Mouse (Mus musculus): ENCODE results near the gene Eif4enif1. TPM values are rescaled to one million over a fixed set of nuclear protein-coding genes. Genes with fewer than 3 reads are reported as not detected.

Gene Eif4enif1
- total and polyA plus RNA-seq, 3 experiments, result 42.8 to 235 (median 103) TPM

DNA sequence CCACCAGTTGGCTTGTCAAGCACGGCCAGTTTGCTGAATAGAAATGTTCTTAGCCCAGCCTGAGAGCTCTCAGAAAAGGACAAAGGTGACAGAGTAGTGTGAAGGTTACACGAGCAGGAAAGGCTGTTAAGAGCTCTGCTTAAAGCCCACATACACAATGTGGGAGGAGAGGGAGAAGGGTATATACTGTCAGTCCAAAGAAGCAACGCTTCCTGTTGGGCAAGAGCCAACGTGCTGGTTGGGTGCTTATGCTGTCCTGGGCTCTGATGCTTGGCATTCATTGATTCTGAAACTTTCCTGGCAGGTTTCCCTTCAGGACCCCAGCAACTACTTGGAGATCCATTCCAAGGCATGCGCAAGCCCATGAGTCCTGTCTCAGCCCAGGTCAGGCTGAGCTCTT is 33.1 kb downstream of the Eif4enif1 start:
- H3K27me3 ChIP-seq (ENCODE audit: control insufficient read depth in 1 of 2, insufficient read depth in 2 of 2, low read length in 2 of 2), result no peaks in the 10 kb centered on the region
- H3K9me3 ChIP-seq (replicated peaks; ENCODE audit: insufficient read depth, low read length), result no peaks in the 10 kb centered on the region
- H3K9ac ChIP-seq (ENCODE audit: control insufficient read depth, low read depth, low read length, poor library complexity, severe bottlenecking), result no peak overlapping the region
- H3K36me3 ChIP-seq (ENCODE audit: control insufficient read depth in 1 of 2, insufficient read depth in 2 of 2, low read length in 2 of 2), result peaks cover 0 to 52% of the 10 kb centered on the region in 2 experiments; a peak in 2 of 4 replicates
- no peak for DNase-seq (ENCODE audit: low read depth, low spot score)
- H3K4me3 ChIP-seq (ENCODE audit: control insufficient read depth in 1 of 2, insufficient read depth in 1 of 2, low read depth in 2 of 2, low read length in 2 of 2), result no peak overlapping the region
- H3K79me2 ChIP-seq (ENCODE audit: control insufficient read depth, insufficient read depth, low read length, poor library complexity), result no peaks in the 10 kb centered on the region
- TF ChIP-seq ZNF384 (IDR thresholded peaks at IDR 0.05; ENCODE audit: low read depth, low read length) (no peak), POLR2A (IDR thresholded peaks at IDR 0.05; ENCODE audit: control insufficient read depth in 1 of 2, insufficient read depth in 1 of 2, low read depth in 1 of 2, low read length in 2 of 2, poor library complexity in 1 of 2) (0 out of 4 replicates have a peak, but pooled peaks of 1 of the 2 experiments have one; percentile 25)
- H3K27ac ChIP-seq (ENCODE audit: control insufficient read depth, low read depth, low read length), result no peak overlapping the region
- H3K4me1 ChIP-seq (ENCODE audit: control insufficient read depth in 1 of 2, insufficient read depth in 2 of 2, low read length in 2 of 2), result no peaks in the 10 kb centered on the region

DNA sequence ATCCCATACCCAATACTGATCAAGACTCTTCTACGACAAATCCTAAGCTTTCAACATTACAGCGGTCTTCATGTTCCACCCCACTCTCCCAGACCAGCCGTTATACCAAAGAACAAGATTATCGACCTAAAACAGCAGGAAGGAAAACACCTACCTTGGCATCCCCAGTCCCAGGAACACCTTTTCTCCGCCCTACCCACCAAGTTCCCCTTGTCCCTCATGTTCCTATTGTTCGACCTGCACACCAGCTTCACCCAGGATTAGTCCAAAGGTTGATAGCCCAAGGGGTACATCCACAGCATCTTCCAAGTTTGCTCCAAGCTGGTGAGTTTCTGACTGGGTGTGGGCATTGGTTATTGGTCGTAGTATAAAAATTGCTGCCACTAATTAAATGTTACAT is 40.2 kb downstream of the Eif4enif1 start:
- no peak overlapping the region for H3K4me3 ChIP-seq (ENCODE audit: control insufficient read depth in 1 of 2, insufficient read depth in 1 of 2, low read depth in 2 of 2, low read length in 2 of 2)
- no peak overlapping the region for H3K27ac ChIP-seq (ENCODE audit: control insufficient read depth, low read depth, low read length)
- no peaks in the 10 kb centered on the region for H3K9me3 ChIP-seq (replicated peaks; ENCODE audit: insufficient read depth, low read length)
- no peaks in the 10 kb centered on the region for H3K79me2 ChIP-seq (ENCODE audit: control insufficient read depth, insufficient read depth, low read length, poor library complexity)
- H3K9ac ChIP-seq (ENCODE audit: control insufficient read depth, low read depth, low read length, poor library complexity, severe bottlenecking), result no peak overlapping the region
- no peaks in the 10 kb centered on the region for H3K4me1 ChIP-seq (ENCODE audit: control insufficient read depth in 1 of 2, insufficient read depth in 2 of 2, low read length in 2 of 2)
- peaks cover 0 to 66% of the 10 kb centered on the region in 2 experiments; a peak in 3 of 4 replicates for H3K36me3 ChIP-seq (ENCODE audit: control insufficient read depth in 1 of 2, insufficient read depth in 2 of 2, low read length in 2 of 2)
- H3K27me3 ChIP-seq (ENCODE audit: control insufficient read depth in 1 of 2, insufficient read depth in 2 of 2, low read length in 2 of 2), result no peaks in the 10 kb centered on the region
- peak; percentile 55; the same call in 1 of the 2 replicates for TF ChIP-seq POLR2AphosphoS2 (IDR thresholded peaks at IDR 0.05; ENCODE audit: low read length)
- TF ChIP-seq SMC3 (IDR thresholded peaks at IDR 0.05; ENCODE audit: low read depth, low read length), result no peak
- TF ChIP-seq ZMIZ1 (IDR thresholded peaks at IDR 0.05; ENCODE audit: low read depth, low read length), result 0 out of 2 replicates have a peak, but pooled peaks have one; percentile 56
- TF ChIP-seq POLR2A (IDR thresholded peaks at IDR 0.05; ENCODE audit: control insufficient read depth in 1 of 2, insufficient read depth in 1 of 2, low read depth in 1 of 2, low read length in 2 of 2, poor library complexity in 1 of 2), result peak in 1 of 2 experiments; percentile 18; a peak in 1 of 4 replicates
- TF ChIP-seq EP300 (IDR thresholded peaks at IDR 0.05; ENCODE audit: low read depth in 1 of 2, low read length in 2 of 2), result no peak
- no peak for TF ChIP-seq CHD2 (IDR thresholded peaks at IDR 0.05; ENCODE audit: low read length)
- 0 out of 2 replicates have a peak, but pooled peaks have one; percentile 13 for TF ChIP-seq MYB (IDR thresholded peaks at IDR 0.05; ENCODE audit: low read depth, low read length)
- DNase-seq (ENCODE audit: low read depth, low spot score), result no peak

DNA sequence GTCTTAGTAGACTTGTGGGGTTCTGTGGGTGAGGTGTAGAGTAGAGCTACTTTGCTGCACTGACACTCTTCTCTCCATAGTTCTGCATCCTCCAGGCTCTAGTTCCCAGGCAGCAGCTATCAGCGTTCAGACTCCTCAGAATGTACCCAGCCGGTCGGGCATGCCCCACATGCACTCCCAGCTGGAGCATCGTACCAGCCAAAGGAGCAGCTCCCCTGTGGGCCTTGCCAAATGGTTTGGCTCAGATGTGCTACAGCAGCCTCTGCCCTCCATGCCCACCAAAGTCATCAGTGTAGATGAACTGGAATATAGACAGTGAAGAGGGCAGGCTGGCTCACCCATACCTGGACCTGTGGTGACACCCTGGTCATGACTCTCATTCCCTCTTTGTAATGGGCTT is 41.6 kb downstream of the Eif4enif1 start:
- no peak overlapping the region for H3K4me3 ChIP-seq (ENCODE audit: control insufficient read depth in 1 of 2, insufficient read depth in 1 of 2, low read depth in 2 of 2, low read length in 2 of 2)
- no peak overlapping the region for H3K27ac ChIP-seq (ENCODE audit: control insufficient read depth, low read depth, low read length)
- TF ChIP-seq CHD1 (IDR thresholded peaks at IDR 0.05; ENCODE audit: low read depth, low read length) (no peak), ZC3H11A (IDR thresholded peaks at IDR 0.05; ENCODE audit: low read depth, low read length) (no peak), MAZ (IDR thresholded peaks at IDR 0.05; ENCODE audit: low read depth, low read length) (no peak), NELFE (IDR thresholded peaks at IDR 0.05; ENCODE audit: low read depth, low read length) (no peak), ZKSCAN1 (IDR thresholded peaks at IDR 0.05; ENCODE audit: low read depth, low read length) (no peak), SMC3 (IDR thresholded peaks at IDR 0.05; ENCODE audit: low read depth, low read length) (no peak), UBTF (IDR thresholded peaks at IDR 0.05; ENCODE audit: borderline replicate concordance, insufficient read depth, low read depth, low read length) (no peak), MXI1 (IDR thresholded peaks at IDR 0.05; ENCODE audit: low read depth, low read length) (no peak), TBP (IDR thresholded peaks at IDR 0.05; ENCODE audit: low read depth, low read length) (no peak), CHD2 (IDR thresholded peaks at IDR 0.05; ENCODE audit: low read length) (no peak), ETS1 (IDR thresholded peaks at IDR 0.05; ENCODE audit: low read depth, low read length) (no peak), MAX (IDR thresholded peaks at IDR 0.05; ENCODE audit: low read length) (no peak), RAD21 (IDR thresholded peaks at IDR 0.05; ENCODE audit: low read depth, low read length) (no peak)
- H3K79me2 ChIP-seq (ENCODE audit: control insufficient read depth, insufficient read depth, low read length, poor library complexity), result no peaks in the 10 kb centered on the region
- H3K9me3 ChIP-seq (replicated peaks; ENCODE audit: insufficient read depth, low read length), result no peaks in the 10 kb centered on the region
- H3K27me3 ChIP-seq (ENCODE audit: control insufficient read depth in 1 of 2, insufficient read depth in 2 of 2, low read length in 2 of 2), result no peaks in the 10 kb centered on the region
- no peak for DNase-seq (ENCODE audit: low read depth, low spot score)
- no peak overlapping the region for H3K9ac ChIP-seq (ENCODE audit: control insufficient read depth, low read depth, low read length, poor library complexity, severe bottlenecking)
- H3K36me3 ChIP-seq (ENCODE audit: control insufficient read depth in 1 of 2, insufficient read depth in 2 of 2, low read length in 2 of 2), result peaks cover 0 to 59% of the 10 kb centered on the region in 2 experiments; a peak in 3 of 4 replicates
- H3K4me1 ChIP-seq (ENCODE audit: control insufficient read depth in 1 of 2, insufficient read depth in 2 of 2, low read length in 2 of 2), result no peaks in the 10 kb centered on the region
